Mouse (Mus musculus): Measurements from ENCODE around the gene Bbs5.

DNA sequence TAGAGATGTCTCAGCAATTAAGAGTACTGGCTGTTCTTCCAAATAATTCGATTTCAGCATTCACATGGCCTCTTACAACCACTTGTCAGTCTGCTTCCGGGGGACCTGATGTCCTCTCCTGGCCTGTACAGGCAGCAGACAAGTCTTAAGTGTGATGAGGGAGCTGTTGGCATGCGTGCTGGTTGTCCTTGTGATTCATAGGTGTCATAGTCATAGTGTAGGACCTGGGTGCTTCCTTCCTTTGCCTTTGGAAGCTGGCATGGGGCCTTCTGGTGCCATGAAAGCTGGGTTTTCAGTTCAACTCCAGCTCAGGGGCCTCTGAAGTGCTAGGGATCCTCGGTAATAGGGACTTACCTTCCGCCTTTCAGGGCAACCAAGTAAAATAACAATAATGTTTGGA is 67.2 kb downstream of the Bbs5 start:
- TF ChIP-seq POLR2A (IDR thresholded peaks at IDR 0.05; ENCODE audit: insufficient read length, low read depth) (no peak), CEBPB (IDR thresholded peaks at IDR 0.05; ENCODE audit: insufficient read depth, poor library complexity, severe bottlenecking) (no peak), USF1 (IDR thresholded peaks at IDR 0.05; ENCODE audit: low read depth) (no peak), MAX (IDR thresholded peaks at IDR 0.05; ENCODE audit: low read depth) (no peak), TCF3 (IDR thresholded peaks at IDR 0.05; ENCODE audit: insufficient read length, low read depth) (no peak), POLR2AphosphoS2 (IDR thresholded peaks at IDR 0.05; ENCODE audit: insufficient read length, low read depth) (no peak), SRF (IDR thresholded peaks at IDR 0.05; ENCODE audit: control insufficient read depth, insufficient read length, low read depth) (no peak)
